Mouse (Mus musculus) CH12.LX (cell line): ENCODE data around the gene Tmem273. TPM values are rescaled to one million over a fixed set of nuclear protein-coding genes. Genes with fewer than 3 reads are reported as not detected.

Experiments
- DNase-seq: peaks from one replicate; pipeline ENCODE4 v3.0.0-alpha.2; 2013; ENCODE audit errors: extremely low read depth
- H3K27ac ChIP-seq: 2 replicates; pipeline ENCODE4 v1.5.1; 2012; ENCODE audit warnings: low read depth, mild to moderate bottlenecking, control low read depth, moderate library complexity; ENCODE audit not compliant: insufficient read depth
- H3K27me3 ChIP-seq: replicated peaks from 2 replicates; pipeline ENCODE3; 2012; ENCODE audit warnings: inconsistent platforms
- H3K36me3 ChIP-seq, 2 experiments: replicated peaks in 1 of 2; 2 replicates each; pipeline versions ENCODE3 to v1.6.1; 2012; ENCODE audit warnings: inconsistent platforms in 1 of 2, low read length in 1 of 2, mild to moderate bottlenecking in 1 of 2, mixed read lengths in 1 of 2, moderate library complexity in 1 of 2; ENCODE audit not compliant: control insufficient read depth in 1 of 2, insufficient read depth in 1 of 2
- H3K4me1 ChIP-seq, 2 experiments: 2 replicates each; pipeline ENCODE4 v1.6.1; 2012; ENCODE audit warnings: inconsistent platforms in 1 of 2, moderate library complexity in 1 of 2; ENCODE audit not compliant: insufficient read depth in 2 of 2, control insufficient read depth in 1 of 2
- H3K4me2 ChIP-seq: 2 replicates; pipeline ENCODE4 v1.6.1; 2012; ENCODE audit warnings: low read depth, mild to moderate bottlenecking, control low read depth; ENCODE audit not compliant: poor library complexity, insufficient read depth, severe bottlenecking
- H3K4me3 ChIP-seq, 3 experiments: fragments of 150-350 bp in 1 of 3; sonication (generic) in 1 of 3; replicated peaks in 1 of 3; 2 replicates each; pipeline versions ENCODE3 to v1.5.1; 2011 to 2012; ENCODE audit warnings: low read depth in 2 of 3, low read length in 2 of 3, mild to moderate bottlenecking in 2 of 3, moderate library complexity in 2 of 3, control low read depth in 1 of 3, improper control_type of control experiment in 1 of 3, inconsistent platforms in 1 of 3, mixed read lengths in 1 of 3; ENCODE audit not compliant: poor library complexity in 1 of 3
- H3K79me2 ChIP-seq: replicated peaks from 2 replicates; pipeline ENCODE4 v1.6.1; 2012; ENCODE audit warnings: mild to moderate bottlenecking, moderate library complexity; ENCODE audit not compliant: control insufficient read depth, poor library complexity, insufficient read depth, severe bottlenecking; ENCODE audit errors: extremely low read depth
- H3K9ac ChIP-seq: 2 replicates; pipeline ENCODE4 v1.6.1; 2012; ENCODE audit warnings: low read depth, mild to moderate bottlenecking, control low read depth, moderate library complexity; ENCODE audit not compliant: insufficient read depth
- H3K9me3 ChIP-seq: replicated peaks from 2 replicates; pipeline ENCODE3; 2012; ENCODE audit warnings: low read length, inconsistent platforms, mixed read lengths
- BHLHE40 ChIP-seq: IDR thresholded peaks from 2 replicates; pipeline ENCODE4 v1.6.1; 2011; ENCODE audit warnings: mild to moderate bottlenecking, low read depth, low read length, improper control_type of control experiment
- CHD1 ChIP-seq: IDR thresholded peaks from 2 replicates; pipeline ENCODE4 v1.6.1; 2012; ENCODE audit warnings: low read depth, low read length, improper control_type of control experiment, inconsistent platforms
- CHD2 ChIP-seq: IDR thresholded peaks from 2 replicates; pipeline ENCODE4 v1.6.1; 2011; ENCODE audit warnings: low read length, improper control_type of control experiment
- CTCF ChIP-seq, 2 experiments: IDR thresholded peaks in 1 of 2; conservative IDR thresholded peaks in 1 of 2; 2 replicates each; pipeline ENCODE4 v1.5.1; 2011 to 2012; ENCODE audit warnings: low read depth in 2 of 2, low read length in 2 of 2, improper control_type of control experiment in 1 of 2, inconsistent platforms in 1 of 2, mild to moderate bottlenecking in 1 of 2, moderate library complexity in 1 of 2
- E2F4 ChIP-seq: IDR thresholded peaks from 2 replicates; pipeline ENCODE4 v1.6.1; 2011; ENCODE audit warnings: low read depth, low read length, improper control_type of control experiment; ENCODE audit not compliant: insufficient replicate concordance
- EP300 ChIP-seq: IDR thresholded peaks from 2 replicates; pipeline ENCODE4 v1.6.1; 2011; ENCODE audit warnings: low read length, improper control_type of control experiment
- GABPA ChIP-seq: IDR thresholded peaks from 2 replicates; pipeline ENCODE4 v1.6.1; 2012; ENCODE audit warnings: low read depth, low read length, improper control_type of control experiment, inconsistent platforms; ENCODE audit not compliant: insufficient replicate concordance
- HCFC1 ChIP-seq: IDR thresholded peaks from 2 replicates; pipeline ENCODE4 v1.6.1; 2012; ENCODE audit warnings: low read depth, mild to moderate bottlenecking, inconsistent platforms, low read length, improper control_type of control experiment
- JUND ChIP-seq: conservative IDR thresholded peaks from 2 replicates; pipeline ENCODE4 v1.6.1; 2011; ENCODE audit warnings: low read depth, low read length, improper control_type of control experiment
- KAT2A ChIP-seq: IDR thresholded peaks from 2 replicates; pipeline ENCODE4 v1.6.1; 2012; ENCODE audit warnings: low read length, improper control_type of control experiment, inconsistent platforms; ENCODE audit not compliant: insufficient replicate concordance
- MAX ChIP-seq: IDR thresholded peaks from 2 replicates; pipeline ENCODE4 v1.6.1; 2011; ENCODE audit warnings: low read length, improper control_type of control experiment
- MAZ ChIP-seq: IDR thresholded peaks from 2 replicates; pipeline ENCODE4 v1.6.1; 2012; ENCODE audit warnings: low read depth, mild to moderate bottlenecking, inconsistent platforms, low read length, improper control_type of control experiment, moderate library complexity
- MEF2A ChIP-seq: IDR thresholded peaks from 2 replicates; pipeline ENCODE4 v1.6.1; 2014; ENCODE audit warnings: low read depth, mild to moderate bottlenecking, inconsistent platforms, low read length, improper control_type of control experiment, borderline replicate concordance
- MXI1 ChIP-seq: IDR thresholded peaks from 2 replicates; pipeline ENCODE4 v1.6.1; 2011; ENCODE audit warnings: mild to moderate bottlenecking, low read depth, low read length, improper control_type of control experiment
- MYC ChIP-seq: IDR thresholded peaks from 2 replicates; pipeline ENCODE4 v1.6.1; 2011; ENCODE audit warnings: low read depth, mild to moderate bottlenecking, improper control_type of control experiment, low read length
- NRF1 ChIP-seq: IDR thresholded peaks from 2 replicates; pipeline ENCODE4 v1.6.1; 2014; ENCODE audit warnings: low read depth, mild to moderate bottlenecking, inconsistent platforms, low read length, improper control_type of control experiment, moderate library complexity
- PAX5 ChIP-seq: IDR thresholded peaks from 2 replicates; pipeline ENCODE4 v1.6.1; 2012; ENCODE audit warnings: low read length, inconsistent platforms, mixed read lengths
- POLR2A ChIP-seq: IDR thresholded peaks from 2 replicates; pipeline ENCODE4 v1.6.1; 2011; ENCODE audit warnings: low read depth, mild to moderate bottlenecking, improper control_type of control experiment, low read length
- POLR2AphosphoS2 ChIP-seq: IDR thresholded peaks from 2 replicates; pipeline ENCODE4 v1.6.1; 2011; ENCODE audit warnings: low read depth, low read length, improper control_type of control experiment
- RAD21 ChIP-seq: IDR thresholded peaks from 2 replicates; pipeline ENCODE4 v1.6.1; 2011; ENCODE audit warnings: low read depth, mild to moderate bottlenecking, low read length, improper control_type of control experiment, moderate library complexity
- SIN3A ChIP-seq: IDR thresholded peaks from 2 replicates; pipeline ENCODE4 v1.6.1; 2012; ENCODE audit warnings: low read length, improper control_type of control experiment, inconsistent platforms
- SMC3 ChIP-seq: IDR thresholded peaks from 2 replicates; pipeline ENCODE4 v1.6.1; 2011; ENCODE audit warnings: low read depth, low read length, improper control_type of control experiment
- TBP ChIP-seq: conservative IDR thresholded peaks from 2 replicates; pipeline ENCODE4 v1.6.1; 2011; ENCODE audit warnings: low read depth, low read length, improper control_type of control experiment
- USF1 ChIP-seq: IDR thresholded peaks from 2 replicates; pipeline ENCODE4 v1.6.1; 2014; ENCODE audit warnings: low read depth, mild to moderate bottlenecking, inconsistent platforms, low read length, improper control_type of control experiment
- USF2 ChIP-seq: conservative IDR thresholded peaks from 2 replicates; pipeline ENCODE4 v1.6.1; 2011; ENCODE audit warnings: low read depth, low read length, improper control_type of control experiment
- ZC3H11A ChIP-seq: IDR thresholded peaks from 2 replicates; pipeline ENCODE4 v1.6.1; 2012; ENCODE audit warnings: low read depth, mild to moderate bottlenecking, inconsistent platforms, low read length, improper control_type of control experiment
- ZKSCAN1 ChIP-seq: IDR thresholded peaks from 2 replicates; pipeline ENCODE4 v1.6.1; 2012; ENCODE audit warnings: low read depth, inconsistent platforms, low read length, improper control_type of control experiment, borderline replicate concordance
- ZNF384 ChIP-seq: IDR thresholded peaks from 2 replicates; pipeline ENCODE4 v1.6.1; 2012; ENCODE audit warnings: low read depth, low read length, improper control_type of control experiment, inconsistent platforms
- dilution Hi-C: fragments of 300-500 bp; cut with MboI; formaldehyde crosslinking; loops from 2 replicates; pipeline ENCODE4 v1.14.3; 2020; ENCODE audit warnings: low sequenced_read_pairs; ENCODE audit not compliant: extremely low pct_unique_long_range_greater_than_20kb, extremely low pct_ligation_motif_present
- in situ Hi-C: fragments of 300-500 bp; cut with MboI; formaldehyde crosslinking; loops from 3 replicates; pipeline ENCODE4 v1.14.3; 2019; ENCODE audit warnings: low sequenced_read_pairs, low pct_ligation_motif_present, low pct_unique_long_range_greater_than_20kb, mixed read lengths
- polyA plus RNA-seq: library from polyadenylated mRNA; unstranded; fragments of >175 nt; gene quantifications from 2 replicates; pipeline ENCODE4 v1.2.1, GENCODE M21; 2012; ENCODE audit warnings: low read depth; ENCODE audit not compliant: insufficient read length
- total RNA-seq, 2 experiments: library from RNA; depleted of rRNA; stranded (reverse); fragments of 300-350 nt in 1 of 2; fragments of >200 nt in 1 of 2; gene quantifications; 2 replicates each; pipeline ENCODE4 v1.2.3; 2012 to 2014

The Tmem273 gene
- total and polyA plus RNA-seq, 3 experiments: 0.94 TPM; not detected in 2

- dilution Hi-C loops (no loop called here), in situ Hi-C loops (no loop called here)
- Histone ChIP-seq H3K4me1 (peaks cover 0 to 6% of the 10 kb centered on the region in 2 experiments; a peak in 1 of 4 replicates), H3K36me3 (no peaks in the 10 kb centered on the region), H3K9me3 (no peaks in the 10 kb centered on the region), H3K27ac (no peak overlapping the region), H3K4me3 (no peak overlapping the region), H3K4me2 (no peak overlapping the region), H3K79me2 (no peaks in the 10 kb centered on the region)
- DNase-seq: no peak
- no peak for TF ChIP-seq MAZ
- TF ChIP-seq EP300: no peak
- no peak for TF ChIP-seq CTCF (conservative IDR thresholded peaks at IDR 0.05 in 1 of 2, IDR thresholded peaks at IDR 0.05 in 1 of 2; ENCODE audit: low read depth in 2 of 2, low read length in 2 of 2)
- no peak for TF ChIP-seq RAD21
- TF ChIP-seq MEF2A: no peak
- no peak for TF ChIP-seq TBP
- no peak for TF ChIP-seq USF1
- TF ChIP-seq KAT2A: no peak
- no peak for TF ChIP-seq ZC3H11A
- TF ChIP-seq E2F4: no peak
- TF ChIP-seq PAX5: no peak
- TF ChIP-seq MAX: no peak
- TF ChIP-seq HCFC1: no peak
- no peak for TF ChIP-seq POLR2AphosphoS2
- TF ChIP-seq BHLHE40: no peak
- TF ChIP-seq CHD1: no peak
- TF ChIP-seq MYC: no peak
- TF ChIP-seq, all 38 proteins: peak for 0
- Histone ChIP-seq H3K27me3 (no peaks in the 10 kb centered on the region), H3K9ac (no peak overlapping the region)
Observed at GRCm38 (mm10) chr14:32778362-32778761, 7.4 kb upstream of the Tmem273 start.

GRCm38 (mm10) chr14:32782866-32783265 is 2.9 kb upstream of the Tmem273 start:
- Histone ChIP-seq H3K27ac (no peak overlapping the region), H3K4me2 (no peak overlapping the region), H3K27me3 (no peaks in the 10 kb centered on the region), H3K4me3 (no peak overlapping the region), H3K9me3 (no peaks in the 10 kb centered on the region), H3K36me3 (no peaks in the 10 kb centered on the region), H3K79me2 (no peaks in the 10 kb centered on the region), H3K9ac (no peak overlapping the region), H3K4me1 (peaks cover 0 to 28% of the 10 kb centered on the region in 2 experiments; a peak in 2 of 4 replicates)
- DNase-seq: no peak
- TF ChIP-seq ZNF384: no peak
- TF ChIP-seq NRF1: no peak
- TF ChIP-seq TBP: no peak
- TF ChIP-seq PAX5: no peak
- TF ChIP-seq GABPA: no peak
- no peak for TF ChIP-seq USF2
- TF ChIP-seq SMC3: no peak
- no peak for TF ChIP-seq POLR2A
- TF ChIP-seq SIN3A: no peak
- no peak for TF ChIP-seq CHD2
- TF ChIP-seq MAX: no peak
- TF ChIP-seq JUND: no peak
- no peak for TF ChIP-seq MXI1
- TF ChIP-seq ZKSCAN1: no peak
- TF ChIP-seq KAT2A: no peak
- TF ChIP-seq EP300: no peak
- no peak for TF ChIP-seq RAD21
- TF ChIP-seq HCFC1: no peak
- in situ Hi-C loops (no loop called here), dilution Hi-C loops (no loop called here)
